Mouse (Mus musculus) 3T3-L1 (cell line): ENCODE data around the gene Fam131c.

ENCODE experiments used
- DNase-seq: peaks from one replicate; pipeline ENCODE4 v3.0.0-alpha.2; 2015; ENCODE audit warnings: low read depth, low spot score

The Fam131c gene

DNA sequence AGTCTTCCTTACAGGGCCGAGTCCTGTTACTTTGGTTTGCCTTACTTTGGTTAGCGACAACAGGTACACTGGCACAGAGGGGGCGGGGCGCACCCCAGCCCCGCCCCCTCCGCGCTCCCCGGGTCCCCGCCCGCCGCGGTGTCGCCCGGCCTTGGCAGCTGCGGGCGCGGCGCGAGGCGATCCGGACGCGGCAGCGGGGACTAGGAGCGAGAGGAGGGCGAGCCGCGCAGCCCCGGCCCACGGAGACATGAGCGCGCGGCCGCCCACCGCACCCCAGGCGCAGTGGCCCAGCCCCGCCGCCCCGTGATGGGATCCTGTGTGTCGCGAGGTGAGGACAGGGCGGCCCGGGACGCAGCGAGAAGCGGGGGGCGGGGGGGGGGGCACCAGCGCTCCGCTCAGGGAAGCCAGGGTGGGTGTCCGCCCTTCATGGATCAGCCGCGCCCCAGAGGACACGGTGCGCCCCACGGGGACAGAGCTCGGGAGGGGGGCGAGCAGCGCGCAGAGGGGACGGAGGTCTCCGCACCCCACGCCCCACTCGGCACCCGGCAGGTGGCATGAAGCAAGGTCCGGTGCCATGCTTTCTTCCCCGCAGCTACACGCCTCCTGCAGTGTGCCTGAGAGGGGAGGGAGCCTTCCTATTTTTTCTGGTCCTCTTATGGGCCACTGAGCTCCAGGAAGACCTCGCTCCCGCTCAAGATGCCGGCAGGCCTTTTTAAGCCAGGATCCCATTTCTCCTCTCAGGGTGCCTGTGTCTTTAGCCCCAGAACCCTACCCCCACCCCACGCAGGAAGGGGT, at the start of gene Fam131c:
Gene Fam131c, plus strand, starts transcription at position 224 of the 795 bp plus-strand sequence.
- no peak for DNase-seq

DNA sequence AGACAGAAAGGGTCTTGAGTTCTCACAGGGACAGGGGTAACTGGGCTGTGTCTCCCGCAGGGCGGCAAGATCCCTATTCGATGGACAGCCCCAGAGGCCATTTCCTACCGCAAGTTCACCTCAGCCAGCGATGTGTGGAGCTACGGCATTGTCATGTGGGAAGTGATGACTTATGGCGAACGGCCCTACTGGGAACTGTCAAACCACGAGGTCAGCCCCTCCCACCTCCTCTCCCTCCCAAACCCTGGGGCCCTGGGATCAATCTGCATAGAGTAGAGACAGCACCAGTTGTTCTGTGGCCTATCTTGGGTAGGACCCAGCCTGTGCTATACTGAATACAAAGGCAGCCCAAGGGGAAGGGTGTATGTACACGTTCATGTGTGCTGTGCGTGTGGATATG, 45.5 kb upstream of the Fam131c start:
- peak; percentile 66 for DNase-seq

DNA sequence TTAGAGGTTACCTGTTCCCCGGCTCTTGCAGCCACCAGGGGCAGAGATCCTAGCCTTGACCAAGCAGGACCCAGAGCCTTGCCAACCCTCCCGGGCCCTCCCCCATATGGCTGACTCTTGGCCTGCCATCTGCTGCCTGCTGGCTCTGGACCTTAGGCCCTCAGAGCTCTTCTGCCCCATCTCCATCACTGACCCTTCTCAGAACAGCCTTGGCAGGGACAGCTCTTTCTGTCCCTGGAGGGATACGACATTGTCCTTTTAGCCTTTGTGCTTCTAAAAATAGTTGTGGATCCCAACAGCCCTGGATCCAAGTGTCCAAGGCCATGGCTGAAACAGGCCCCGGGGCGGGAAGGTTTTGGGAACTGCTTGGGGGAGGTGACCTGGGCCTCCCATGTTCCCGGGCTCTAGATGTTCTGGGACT, 43.2 kb upstream of the Fam131c start:
- no peak for DNase-seq

DNA sequence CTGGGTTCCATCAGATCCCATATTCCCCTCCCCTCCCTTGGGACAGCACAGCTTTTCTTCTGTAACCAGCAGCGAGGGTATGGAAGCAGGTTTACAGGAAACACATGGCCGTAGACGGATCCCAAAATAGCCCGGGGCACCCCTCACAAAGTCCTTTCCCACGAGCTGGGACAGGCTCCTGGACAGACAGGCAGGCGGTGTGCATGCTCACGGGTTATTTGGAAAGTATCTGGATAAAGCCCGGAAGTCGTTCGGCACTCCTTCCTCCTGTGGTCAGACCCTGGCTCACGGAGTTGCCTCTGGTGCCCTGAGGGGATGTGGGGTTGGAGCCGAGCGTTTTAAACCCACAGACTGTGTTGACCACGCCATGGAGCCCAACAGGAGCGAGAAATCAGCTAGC, 42.4 kb upstream of the Fam131c start:
- no peak for DNase-seq

DNA sequence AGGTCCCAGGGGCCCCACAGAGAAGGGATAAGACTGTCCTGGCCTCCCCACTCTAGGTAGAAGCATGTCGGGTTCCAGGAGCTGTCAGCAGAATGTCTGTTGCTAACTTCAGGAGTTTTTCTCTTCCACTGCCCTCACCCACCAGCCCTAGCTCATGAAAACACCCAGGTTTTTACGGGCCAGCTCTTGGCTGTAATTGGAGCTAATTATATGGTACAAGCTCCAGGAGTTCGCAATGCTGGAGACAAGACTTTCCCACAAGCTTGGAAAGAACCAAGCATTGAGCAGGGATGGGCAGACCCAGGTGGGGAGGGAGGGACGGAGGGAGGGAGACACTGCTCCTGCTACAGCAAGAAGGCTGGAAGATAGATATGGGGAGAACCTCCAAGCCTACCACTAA, 40.9 kb upstream of the Fam131c start:
- DNase-seq, result no peak

DNA sequence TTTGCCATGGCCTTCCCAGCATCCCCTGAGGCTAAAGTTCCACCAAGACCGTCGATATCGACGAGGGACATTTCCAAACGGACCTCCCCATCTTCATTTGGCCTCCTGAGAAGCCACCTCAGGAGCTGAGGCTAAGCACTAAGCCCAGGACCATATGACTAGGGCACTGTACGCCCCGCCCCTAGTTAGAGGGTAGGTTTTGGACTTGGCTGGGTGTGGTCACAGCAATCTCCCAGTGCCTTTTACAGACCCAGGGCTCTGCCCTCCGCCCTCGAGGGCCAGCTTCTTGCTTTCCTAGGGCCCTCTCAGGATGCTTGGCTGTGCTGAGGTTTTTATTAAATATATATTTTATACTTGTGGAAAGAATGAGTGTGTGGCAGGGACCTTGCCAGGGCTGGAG, 39.3 kb upstream of the Fam131c start:
- DNase-seq, result peak; percentile 42

DNA sequence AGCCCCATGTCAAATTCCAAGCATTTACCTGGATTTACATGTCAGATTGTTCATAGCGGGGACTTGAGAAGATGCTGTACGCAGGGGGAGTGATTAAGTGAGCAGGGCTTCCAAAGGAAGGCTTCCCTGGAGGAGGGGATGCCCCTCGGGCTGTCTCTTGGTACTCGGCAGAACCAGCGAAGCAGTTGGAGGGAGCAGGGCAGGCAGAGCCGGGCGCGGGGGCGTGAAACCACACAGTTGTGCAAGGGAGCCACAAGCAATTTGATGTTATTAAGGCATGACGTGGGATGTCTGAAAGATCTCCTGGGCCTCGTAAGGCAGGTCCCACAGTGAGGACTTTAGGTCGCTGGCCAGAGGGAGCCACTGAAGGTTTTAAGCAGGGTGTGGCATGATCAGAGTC, 38.1 kb upstream of the Fam131c start:
- peak; percentile 83 for DNase-seq

DNA sequence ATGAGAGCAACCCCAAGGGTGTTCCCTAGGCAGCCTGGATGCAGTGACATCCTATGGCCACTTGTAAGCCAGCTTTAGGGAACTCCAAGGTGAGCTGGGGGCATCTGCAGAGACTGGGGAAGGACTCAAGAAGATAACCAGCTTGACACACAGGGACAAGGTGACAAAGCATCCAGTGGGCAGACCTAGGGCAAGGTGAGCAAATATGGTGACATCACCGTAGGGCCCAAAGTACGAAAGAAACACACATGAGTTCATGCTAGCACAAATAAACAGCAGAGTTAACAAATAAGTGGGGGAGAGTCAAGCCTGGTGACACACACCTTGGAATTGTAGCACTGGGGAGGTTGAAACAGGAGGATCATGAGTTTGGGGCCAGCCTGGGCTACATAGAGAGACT, 36.6 kb upstream of the Fam131c start:
- no peak for DNase-seq

DNA sequence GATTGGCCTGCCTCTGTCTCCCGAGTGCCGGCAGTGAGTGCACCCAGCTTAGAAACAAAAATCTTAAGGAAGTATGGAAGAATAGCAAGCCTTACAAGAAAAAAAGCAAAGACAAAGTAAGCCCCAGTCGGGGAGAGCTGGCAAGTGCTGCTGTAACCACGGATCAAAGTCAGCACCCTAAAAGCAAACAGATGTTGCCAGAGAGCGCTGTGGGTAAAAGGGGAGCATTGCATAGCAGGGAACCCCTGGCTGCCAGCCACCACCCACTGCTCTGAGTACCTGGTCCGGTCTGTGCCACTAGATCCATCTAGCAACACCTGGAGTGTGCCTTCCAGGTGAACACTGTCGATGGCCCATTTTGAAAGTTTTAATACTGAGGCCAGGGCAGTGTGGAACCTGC, 35.8 kb upstream of the Fam131c start:
- peak; percentile 66 for DNase-seq

DNA sequence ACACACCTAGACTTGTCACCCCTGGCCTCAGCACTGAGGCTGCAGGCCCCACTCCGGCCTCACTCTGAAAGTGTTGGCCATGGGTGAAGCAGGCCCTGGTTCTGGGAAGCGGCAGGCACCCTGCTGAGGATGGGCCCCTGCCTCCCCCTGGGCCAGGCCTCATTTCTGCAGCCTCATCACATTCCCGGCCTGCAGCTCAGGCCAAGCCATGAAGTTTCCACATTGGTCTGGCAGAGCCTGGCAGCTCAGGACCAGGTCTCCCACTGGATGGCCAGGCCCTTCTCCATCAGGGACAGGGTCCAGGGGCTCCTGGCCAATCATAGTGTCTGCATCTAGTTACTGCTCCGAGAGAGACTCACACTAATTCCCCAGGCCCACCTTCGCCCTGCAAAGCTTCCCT, 33.3 kb upstream of the Fam131c start:
- DNase-seq, result no peak

DNA sequence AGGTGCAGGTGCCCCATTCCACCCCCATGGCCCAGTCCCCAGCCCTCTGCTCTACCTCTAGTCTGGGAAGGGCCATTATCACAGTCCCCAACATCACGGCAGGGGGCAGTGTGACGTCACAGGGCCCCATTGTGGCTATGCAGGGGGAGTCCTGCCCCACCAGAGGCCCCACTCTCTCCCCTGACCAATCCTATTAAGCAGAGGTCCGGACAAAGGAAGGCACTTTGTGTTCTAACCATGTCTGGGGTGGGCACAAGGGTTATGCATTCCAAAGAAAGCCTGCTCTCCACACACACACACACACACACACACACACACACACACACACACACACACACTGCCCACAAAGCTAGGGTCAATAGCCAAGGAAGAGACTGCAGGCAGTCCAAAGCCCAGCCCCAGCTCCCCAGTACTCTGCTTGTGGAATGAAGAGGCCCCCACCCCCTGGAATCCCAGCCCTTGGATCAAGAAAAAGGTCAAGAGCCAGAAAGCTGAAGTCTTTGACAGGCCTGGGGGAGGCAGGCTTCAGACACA, 32.7 kb upstream of the Fam131c start:
- DNase-seq, result no peak

DNA sequence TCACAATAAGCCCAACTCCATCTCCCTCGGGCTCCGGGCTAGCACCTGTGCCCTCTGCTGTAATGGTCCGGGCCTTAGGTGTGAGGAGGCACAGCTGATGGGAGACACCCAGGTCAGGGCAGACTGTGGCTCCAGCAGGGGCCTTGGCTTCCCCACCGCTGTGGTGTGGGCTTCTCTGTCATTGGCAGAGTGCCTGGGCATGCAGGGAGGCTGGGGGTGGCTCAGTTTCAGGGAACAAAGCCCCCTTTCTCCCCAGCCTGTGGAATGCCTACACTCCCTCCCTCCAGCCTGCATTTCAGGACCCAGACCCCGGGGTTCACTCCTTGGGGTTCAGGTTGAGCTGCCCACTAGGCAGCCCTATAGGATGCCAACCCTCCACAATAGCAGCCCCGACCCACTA, 31.8 kb upstream of the Fam131c start:
- DNase-seq, result no peak

DNA sequence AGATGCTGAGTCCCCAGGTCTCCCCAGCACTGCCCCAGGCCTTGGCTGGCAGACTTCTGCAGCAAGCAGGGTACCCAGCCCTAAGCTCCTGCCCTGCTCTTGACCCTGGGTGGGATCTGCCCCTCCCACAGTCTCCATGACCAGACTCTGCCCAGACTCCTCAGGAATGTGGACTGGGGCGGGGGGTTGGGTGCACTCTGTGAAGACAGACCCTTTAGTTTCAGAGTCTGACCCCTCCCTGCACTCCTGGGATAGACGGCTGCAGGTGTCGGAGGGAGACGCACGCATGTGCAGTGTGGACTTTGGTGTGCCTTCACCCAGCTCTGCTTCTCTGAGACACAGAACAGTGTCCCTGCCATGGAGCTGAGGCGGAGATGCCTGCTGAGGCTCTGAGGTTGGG, 30.0 kb upstream of the Fam131c start:
- no peak for DNase-seq

DNA sequence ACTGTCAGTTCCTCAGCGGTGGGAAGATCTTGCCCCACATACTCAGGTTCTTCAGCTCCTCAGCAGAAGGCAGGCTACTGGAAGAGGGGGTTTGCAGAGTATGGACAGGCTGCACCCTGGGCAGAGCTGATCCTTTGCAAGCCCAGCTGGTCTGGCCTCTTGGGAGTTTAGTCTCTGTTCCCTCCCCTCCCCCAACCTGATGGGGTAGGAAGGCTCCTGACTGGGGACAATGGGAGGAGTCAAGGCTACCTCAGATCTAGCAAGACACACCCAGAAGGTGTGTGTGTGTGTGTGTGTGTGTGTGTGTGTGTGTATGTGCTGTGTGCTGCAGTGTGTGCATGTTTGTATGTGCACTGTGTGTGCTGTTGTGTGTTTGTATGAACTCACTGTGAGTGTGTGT, 29.2 kb upstream of the Fam131c start:
- no peak for DNase-seq

DNA sequence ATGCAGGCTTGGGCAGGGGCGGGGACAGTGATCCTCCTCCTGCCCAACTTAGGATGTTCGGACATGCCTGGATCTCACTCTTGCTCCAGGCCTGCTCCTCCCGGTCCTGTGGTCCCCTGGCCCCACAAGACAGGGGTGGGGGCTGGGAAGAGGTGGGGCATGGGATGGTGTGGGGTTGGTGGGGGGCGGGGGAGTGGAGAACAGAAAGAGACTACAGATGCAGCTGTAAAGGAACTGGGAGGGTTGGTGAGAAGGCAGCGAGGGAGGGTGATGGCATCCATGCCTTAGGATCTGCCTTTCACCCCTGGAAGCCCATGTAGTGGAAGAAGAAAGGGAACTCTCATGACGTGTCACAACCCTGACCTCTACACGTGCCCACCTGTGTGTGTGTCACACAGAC, 26.5 kb upstream of the Fam131c start:
- no peak for DNase-seq

DNA sequence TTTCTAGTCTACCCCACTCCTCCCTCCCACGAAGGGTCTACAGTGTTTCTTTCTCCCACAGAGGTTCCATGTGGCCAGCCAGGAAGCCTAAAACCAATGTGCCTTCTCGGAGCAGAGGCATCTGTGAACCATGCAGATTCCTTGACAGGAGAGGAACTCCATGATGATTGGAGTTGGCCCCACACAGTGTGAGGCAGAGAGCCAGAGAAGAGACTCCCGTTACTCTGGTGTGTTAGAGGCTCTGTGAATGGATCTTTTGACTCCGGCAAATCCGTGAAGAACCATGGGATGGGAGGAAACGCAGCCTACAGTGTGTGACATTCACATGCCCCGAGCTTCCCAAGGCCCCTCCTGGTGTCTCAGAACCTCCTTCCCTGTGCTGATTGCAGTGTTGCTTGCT, 24.5 kb upstream of the Fam131c start:
- DNase-seq, result no peak

DNA sequence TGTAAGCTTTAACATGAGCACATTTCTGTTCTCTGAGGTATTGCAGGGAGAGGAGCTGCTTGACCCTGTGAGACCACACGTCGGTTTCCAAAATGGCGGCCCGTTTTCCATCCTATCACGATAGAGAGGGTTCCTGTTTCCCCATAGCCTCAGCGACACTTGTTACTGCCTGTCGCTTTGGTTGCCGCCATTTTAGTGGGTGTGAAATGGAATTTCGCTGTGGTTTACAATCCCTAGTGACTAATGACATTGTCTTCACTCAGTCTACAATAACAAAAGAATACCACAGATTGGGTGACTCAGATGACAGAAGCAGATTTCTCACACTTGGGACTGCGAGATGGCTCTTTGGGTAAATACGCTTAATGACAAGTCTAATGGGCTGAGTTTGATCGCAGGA, 22.8 kb upstream of the Fam131c start:
- peak; percentile 68 for DNase-seq

DNA sequence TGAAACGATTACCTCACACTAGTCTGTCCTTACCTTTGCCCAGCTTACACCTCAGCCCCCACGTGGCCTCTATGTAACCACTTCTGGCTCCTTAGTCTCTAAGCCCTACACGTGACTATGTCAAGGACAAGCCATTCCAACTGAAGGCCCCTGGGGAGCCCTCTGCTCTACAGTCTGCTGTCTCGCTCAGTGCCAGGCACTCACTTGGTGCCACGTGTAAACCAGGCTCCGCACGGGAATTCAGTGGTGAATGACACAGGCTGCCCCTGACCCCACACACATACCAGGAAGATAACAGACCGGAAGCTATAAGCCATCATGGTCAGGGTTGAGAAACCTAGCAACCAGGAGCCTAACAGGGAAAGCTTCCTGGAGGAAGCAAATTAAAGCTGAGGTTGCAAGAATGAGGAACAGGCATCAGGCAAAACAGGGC, 20.6 kb upstream of the Fam131c start:
- peak; percentile 58 for DNase-seq

DNA sequence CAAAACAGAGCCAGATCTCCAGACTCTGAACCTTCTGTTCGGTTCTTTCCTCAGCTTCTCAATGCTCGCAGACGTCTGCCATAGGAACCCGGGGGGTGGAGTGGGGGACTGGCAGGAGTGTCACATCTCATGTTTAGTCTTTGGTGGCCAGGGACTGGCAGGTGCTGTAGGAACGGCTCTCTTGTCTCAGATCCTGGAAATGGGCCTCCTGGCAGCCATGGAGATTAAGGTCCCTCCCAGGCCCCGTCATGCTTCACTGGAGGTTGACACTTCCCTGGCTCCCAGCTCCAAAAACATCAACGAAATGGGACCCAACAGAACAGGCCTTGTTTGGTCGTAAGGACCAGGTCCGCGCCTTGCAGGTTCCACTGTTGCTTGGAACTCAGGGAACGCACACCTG, 19.4 kb upstream of the Fam131c start:
- DNase-seq, result no peak

DNA sequence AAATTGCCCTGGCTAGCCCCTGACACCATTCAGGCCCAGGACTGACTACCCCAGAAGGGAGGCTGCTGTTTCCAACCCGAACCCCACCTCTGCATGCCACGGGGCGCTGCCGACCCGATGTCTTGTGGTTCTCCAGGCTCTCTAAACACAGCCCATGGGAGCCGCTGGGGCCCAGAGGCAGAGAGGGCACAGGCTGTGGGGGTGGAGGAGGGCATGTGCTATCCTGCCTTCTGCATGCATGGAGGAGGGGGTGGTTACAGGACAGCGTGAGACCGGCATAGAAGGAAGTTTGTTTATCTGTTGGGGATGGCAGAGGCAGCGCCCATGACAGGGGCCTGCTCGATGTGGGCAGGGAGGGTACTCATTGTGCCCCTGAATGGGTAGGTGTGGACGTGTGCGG, 18.0 kb upstream of the Fam131c start:
- DNase-seq, result no peak

DNA sequence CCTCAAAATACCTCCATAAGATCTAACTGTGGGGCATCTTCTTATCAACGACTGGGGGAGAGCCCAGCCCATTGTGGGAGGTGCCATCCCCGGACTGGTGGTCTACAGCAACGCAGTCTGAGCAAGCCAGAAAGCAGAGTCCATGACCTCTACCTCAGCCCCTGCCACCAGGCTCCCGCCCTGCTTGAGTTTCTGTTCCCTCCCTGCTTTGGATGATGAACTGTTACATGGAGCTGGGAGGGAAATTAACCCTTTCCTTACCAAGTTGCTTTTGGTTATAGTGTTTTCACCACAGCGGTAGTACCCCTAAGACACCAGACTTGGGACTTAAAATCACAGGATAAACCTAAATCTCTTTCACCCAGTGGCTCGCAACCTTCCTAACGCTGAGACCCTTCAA, 16.0 kb upstream of the Fam131c start:
- DNase-seq, result no peak

DNA sequence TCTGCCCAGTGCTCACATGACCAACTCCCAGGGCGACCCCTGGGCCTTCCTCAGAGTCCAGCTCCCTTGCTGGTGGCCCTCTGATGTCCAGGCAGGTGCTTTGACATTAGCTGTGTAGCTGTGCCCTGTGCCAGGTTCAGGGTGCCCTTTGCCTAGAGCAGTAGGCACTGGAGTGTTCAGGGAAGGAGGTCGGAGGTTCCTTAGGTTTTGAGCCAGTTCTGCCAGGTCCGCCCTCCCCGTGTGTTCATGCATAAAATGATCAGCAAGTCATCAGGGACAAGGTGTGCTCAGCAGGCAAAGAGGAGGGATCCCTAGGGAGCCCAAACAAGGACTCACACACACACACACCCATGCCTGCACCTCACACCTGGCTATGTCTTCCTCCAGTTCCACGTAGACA, 15.0 kb upstream of the Fam131c start:
- no peak for DNase-seq

DNA sequence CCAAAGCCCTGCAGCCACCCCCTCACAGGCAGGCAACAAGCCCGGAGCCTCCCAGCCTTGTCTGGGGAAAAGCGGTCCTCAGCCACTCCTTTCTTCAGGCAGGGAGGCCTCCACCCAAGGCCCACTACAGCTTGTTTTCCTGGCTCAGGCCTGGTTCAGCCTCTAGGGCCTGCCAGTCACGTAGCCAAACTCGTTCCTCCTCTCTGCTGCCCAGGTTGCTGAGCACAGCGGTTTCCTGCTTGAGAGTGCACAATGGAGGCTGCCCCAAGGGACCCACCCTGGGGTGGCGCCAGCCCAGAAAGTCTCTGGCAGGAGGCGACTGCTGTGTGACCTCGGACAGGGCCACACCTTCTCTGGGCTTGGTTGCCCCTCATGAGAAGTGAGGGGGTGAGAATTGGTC, 14.2 kb upstream of the Fam131c start:
- DNase-seq, result no peak

DNA sequence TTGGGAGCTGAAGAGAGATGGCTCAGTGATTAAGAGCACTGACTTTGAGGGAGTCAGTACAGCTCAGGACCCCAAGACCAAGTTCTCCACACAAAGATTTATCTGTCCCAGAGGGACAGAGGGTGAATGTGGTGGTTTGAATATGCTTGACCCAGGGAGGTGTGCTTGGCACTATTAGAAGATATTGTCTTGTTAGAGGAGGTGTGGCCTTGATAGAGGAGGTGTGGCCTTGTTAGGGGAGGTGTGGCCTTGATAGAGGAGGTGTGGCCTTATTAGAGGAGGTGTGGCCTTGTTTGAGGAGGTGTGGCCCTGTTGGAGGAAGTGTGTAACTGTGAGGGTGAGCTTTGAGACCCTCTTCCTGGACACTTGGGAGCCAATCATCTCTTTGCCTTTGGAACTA, 10.2 kb upstream of the Fam131c start:
- DNase-seq, result no peak
